Mouse (Mus musculus) myocyte (in vitro differentiated cells): ENCODE data around the gene Kif3a.

Experiments used
- MAX ChIP-seq: IDR thresholded peaks from one replicate; pipeline ENCODE4 v1.6.1; 2011; ENCODE audit warnings: low read depth, mild to moderate bottlenecking, control low read depth
- MYOG ChIP-seq, 3 experiments: IDR thresholded peaks; one replicate each; pipeline ENCODE4 v1.6.1; 2011; ENCODE audit warnings: control low read depth in 2 of 3, low read depth in 2 of 3, mild to moderate bottlenecking in 2 of 3; ENCODE audit not compliant: insufficient read length in 2 of 3, control insufficient read depth in 1 of 3, insufficient read depth in 1 of 3
- POLR2A ChIP-seq: IDR thresholded peaks from one replicate; pipeline ENCODE4 v1.6.1; 2011; ENCODE audit warnings: low read depth, mild to moderate bottlenecking, control low read depth, moderate library complexity; ENCODE audit not compliant: insufficient read length
- USF1 ChIP-seq: IDR thresholded peaks from one replicate; pipeline ENCODE4 v1.6.1; 2011; ENCODE audit warnings: low read depth, mild to moderate bottlenecking, control low read depth, moderate library complexity

DNA sequence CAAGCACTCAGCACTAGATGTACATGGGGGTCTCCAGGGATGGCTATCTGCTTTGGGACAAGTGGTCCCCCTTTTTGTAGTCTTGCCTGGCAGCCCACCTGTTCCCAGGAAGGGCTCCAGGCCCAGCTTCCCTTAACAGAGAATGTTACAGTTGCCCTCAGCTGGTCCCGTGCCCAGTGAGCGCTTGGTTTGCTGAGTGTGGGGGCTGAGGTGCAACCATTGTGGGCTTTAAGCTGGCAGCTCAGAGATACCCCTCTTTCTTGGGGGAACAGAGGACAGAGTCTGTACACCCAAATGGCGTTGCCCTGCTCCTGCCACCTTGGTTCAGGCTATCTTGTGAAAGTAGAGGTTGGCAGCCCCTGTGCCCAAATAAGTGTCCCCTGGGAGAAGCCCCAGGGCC is 26.8 kb upstream of the Kif3a start:
- TF ChIP-seq POLR2A: no peak
- TF ChIP-seq MAX: no peak
- TF ChIP-seq USF1: no peak
- TF ChIP-seq MYOG (IDR thresholded peaks at IDR 0.05; ENCODE audit: control insufficient read depth in 1 of 3, insufficient read depth in 1 of 3, insufficient read length in 2 of 3, low read depth in 2 of 3): no peak
